Mouse (Mus musculus) heart, postnatal 0 days (tissue): Measurements from ENCODE around the gene Dnaja1. TPM values are rescaled to one million over a fixed set of nuclear protein-coding genes. Genes with fewer than 3 reads are reported as not detected.

Experiments used
- ATAC-seq: fragments of 200-750 bp; cut with Nextera tagmentation; 2 replicates; pipeline ENCODE4 v1.8.0; 2017; ENCODE audit warnings: low read depth, moderate number of reproducible peaks, moderate library complexity; ENCODE audit not compliant: insufficient read depth
- DNase-seq: peaks from one replicate; pipeline ENCODE4 v3.0.0-alpha.2; 2016; ENCODE audit warnings: low spot score
- H3K27ac ChIP-seq: fragments of 300-500 bp; sonication (generic); 2 replicates; pipeline ENCODE4 v1.5.1; 2014; ENCODE audit warnings: low read depth, mild to moderate bottlenecking
- H3K27me3 ChIP-seq: fragments of 300-500 bp; sonication (generic); 2 replicates; pipeline ENCODE4 v1.6.1; 2014; ENCODE audit warnings: low read length, mixed read lengths; ENCODE audit not compliant: control insufficient read depth, insufficient read depth
- H3K36me3 ChIP-seq: fragments of 300-500 bp; sonication (generic); replicated peaks from 2 replicates; pipeline ENCODE4 v1.6.1; 2014; ENCODE audit warnings: low read length, mixed read lengths; ENCODE audit not compliant: control insufficient read depth, insufficient read depth
- H3K4me1 ChIP-seq: fragments of 300-500 bp; sonication (generic); 2 replicates; pipeline ENCODE4 v1.6.1; 2014; ENCODE audit warnings: antibody characterized with exemption; ENCODE audit not compliant: control insufficient read depth, insufficient read depth
- H3K4me2 ChIP-seq: fragments of 300-500 bp; sonication (generic); 2 replicates; pipeline ENCODE4 v1.6.1; 2014; ENCODE audit warnings: low read depth, mild to moderate bottlenecking, low read length, moderate library complexity
- H3K4me3 ChIP-seq: fragments of 300-500 bp; sonication (generic); 2 replicates; pipeline ENCODE4 v1.5.1; 2014; ENCODE audit warnings: low read depth, low read length
- H3K9ac ChIP-seq: fragments of 300-500 bp; sonication (generic); replicated peaks from 2 replicates; pipeline ENCODE4 v1.6.1; 2014; ENCODE audit warnings: low read depth, low read length, mixed read lengths
- H3K9me3 ChIP-seq: fragments of 300-500 bp; sonication (generic); replicated peaks from 2 replicates; pipeline ENCODE4 v1.6.1; 2016; ENCODE audit warnings: low read length; ENCODE audit not compliant: control insufficient read depth
- CTCF ChIP-seq: IDR thresholded peaks from 2 replicates; pipeline ENCODE4 v1.5.1; 2016; ENCODE audit warnings: antibody characterized with exemption, control low read depth, low read depth
- EP300 ChIP-seq: IDR thresholded peaks from 2 replicates; pipeline ENCODE4 v1.6.1; 2016; ENCODE audit warnings: antibody characterized with exemption, low read depth
- WGBS: fragments of 180-500 bp; shearing (Covaris S2); extraction: QIAGEN DNeasy Blood & Tissue Kit; methylation state at CpG from one replicate; pipeline ENCODE4 v1.1.7; 2014; 5-methylcytosine and 5-hydroxymethylcytosine counted together
- polyA plus RNA-seq: library from polyadenylated mRNA; unstranded; fragments of >200 nt; fragmentation: Nextera tagmentation; extraction: Ambion mirVana; gene quantifications from 2 replicates; pipeline ENCODE4 v1.2.1, GENCODE M21; 2015
- total RNA-seq: library from RNA; depleted of rRNA; stranded (reverse); fragments of >200 nt; gene quantifications from 2 replicates; pipeline ENCODE4 v1.2.3, GENCODE M21; 2014; ENCODE audit warnings: low replicate concordance; rRNA removed

Dnaja1 gene
- 20.9 and 27.7 TPM in 2 replicates for total RNA-seq
- polyA plus RNA-seq, result 200 and 206 TPM in 2 replicates

DNA sequence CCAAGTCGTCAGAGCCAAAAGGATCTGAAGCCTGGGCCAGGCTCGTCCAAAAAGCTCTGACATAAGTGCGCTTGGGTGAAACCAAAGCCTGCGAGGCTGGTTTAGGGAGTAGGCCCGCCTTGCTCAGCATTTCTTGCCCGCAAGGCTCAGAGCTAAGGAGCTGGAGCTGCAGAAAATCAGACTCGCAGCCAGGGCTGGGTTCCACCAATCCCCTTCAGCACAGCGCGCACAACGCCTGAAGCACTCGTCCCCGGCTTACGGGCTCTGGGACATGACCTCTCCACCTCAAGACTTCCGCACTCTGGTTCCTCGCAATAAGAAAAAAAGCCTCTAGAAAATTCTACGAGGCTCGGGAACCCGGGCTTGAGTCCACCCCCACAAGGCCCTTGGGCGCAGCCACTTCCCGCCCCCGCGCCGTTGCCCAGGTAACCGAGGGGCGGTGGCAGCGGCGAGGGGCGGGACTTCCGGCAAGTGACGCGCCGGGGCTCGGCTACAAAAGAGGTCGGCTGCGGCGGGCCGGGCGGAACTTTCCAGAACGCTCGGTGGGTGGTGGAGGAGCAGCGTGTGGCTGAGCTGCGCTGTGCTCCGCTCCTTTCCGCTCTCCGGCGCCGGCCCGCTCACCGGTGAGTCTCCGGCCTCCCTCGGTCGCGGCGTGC is at the start of gene Dnaja1:
Gene Dnaja1 (plus strand): TSS at position 140 of the 656 bp plus-strand sequence.
- Histone ChIP-seq H3K4me2 (peak within 1 kb of the TSS; percentile 76), H3K27ac (peak within 1 kb of the TSS; percentile 99), H3K27me3 (no peaks in the 10 kb centered on the region), H3K9ac (peak within 1 kb of the TSS; percentile 96), H3K9me3 (no peaks in the 10 kb centered on the region), H3K4me3 (peak within 1 kb of the TSS; percentile 90), H3K36me3 (peaks cover 22% of the 10 kb centered on the region), H3K4me1 (peaks cover 24% of the 10 kb centered on the region)
- DNase-seq (peak; percentile 91), ATAC-seq (peak; percentile 94)
- under 1% methylated on average over 54 of the region's 54 CpGs for WGBS
- TF ChIP-seq CTCF (no peak), EP300 (peak; percentile 61)

DNA sequence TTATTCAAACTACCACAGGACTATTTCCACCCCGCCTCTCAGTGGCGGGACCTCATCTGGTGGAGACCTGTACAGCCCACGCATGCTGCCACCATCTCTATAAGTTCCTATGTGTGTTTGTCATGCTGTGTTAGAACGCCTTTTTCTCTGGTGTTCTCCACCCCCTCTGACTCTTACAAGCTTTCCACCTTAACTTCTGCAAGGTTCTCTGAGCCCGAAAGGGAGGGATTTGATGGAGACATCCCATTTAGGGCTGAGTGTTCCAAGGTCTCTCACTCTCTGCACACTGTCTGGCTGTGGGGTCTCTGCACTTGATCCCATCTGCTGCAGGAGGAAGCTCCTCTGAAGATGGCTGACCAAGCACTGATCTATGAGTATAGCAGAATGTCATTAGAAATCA is 48.4 kb upstream of the Dnaja1 start:
- 92% methylated on average over 5 of the region's 5 CpGs for WGBS
- Histone ChIP-seq H3K4me1 (no peaks in the 10 kb centered on the region), H3K27ac (no peak overlapping the region)

GRCm38 (mm10) chr4:40676338-40676737 is 45.6 kb upstream of the Dnaja1 start:
- Histone ChIP-seq H3K4me2 (no peak overlapping the region), H3K27me3 (no peaks in the 10 kb centered on the region), H3K4me3 (no peak overlapping the region), H3K9ac (no peak overlapping the region), H3K4me1 (no peaks in the 10 kb centered on the region), H3K9me3 (no peaks in the 10 kb centered on the region), H3K27ac (no peak overlapping the region), H3K36me3 (no peaks in the 10 kb centered on the region)
- no peak for TF ChIP-seq EP300
- no peak for TF ChIP-seq CTCF
- no peak for ATAC-seq
- WGBS, result 28% methylated on average over 14 of the region's 14 CpGs
- no peak for DNase-seq

More for the DNA sequence above, 48.4 kb upstream of the Dnaja1 start:
- Histone ChIP-seq H3K9ac (no peak overlapping the region), H3K4me2 (no peak overlapping the region), H3K27me3 (no peaks in the 10 kb centered on the region), H3K4me3 (no peak overlapping the region), H3K9me3 (no peaks in the 10 kb centered on the region), H3K36me3 (no peaks in the 10 kb centered on the region)
- TF ChIP-seq CTCF (no peak), EP300 (no peak)
- DNase-seq (no peak), ATAC-seq (no peak)

GRCm38 (mm10) chr4:40677132-40677531 is 44.8 kb upstream of the Dnaja1 start:
- peak; percentile 17 for DNase-seq
- TF ChIP-seq CTCF (peak; percentile 60), EP300 (no peak)
- Histone ChIP-seq H3K4me3 (no peak overlapping the region), H3K27me3 (no peaks in the 10 kb centered on the region), H3K9me3 (no peaks in the 10 kb centered on the region), H3K4me2 (no peak overlapping the region), H3K36me3 (no peaks in the 10 kb centered on the region), H3K9ac (no peak overlapping the region), H3K4me1 (no peaks in the 10 kb centered on the region), H3K27ac (no peak overlapping the region)
- peak; percentile 70 for ATAC-seq
- WGBS, result 18% methylated on average over 5 of the region's 5 CpGs

DNA sequence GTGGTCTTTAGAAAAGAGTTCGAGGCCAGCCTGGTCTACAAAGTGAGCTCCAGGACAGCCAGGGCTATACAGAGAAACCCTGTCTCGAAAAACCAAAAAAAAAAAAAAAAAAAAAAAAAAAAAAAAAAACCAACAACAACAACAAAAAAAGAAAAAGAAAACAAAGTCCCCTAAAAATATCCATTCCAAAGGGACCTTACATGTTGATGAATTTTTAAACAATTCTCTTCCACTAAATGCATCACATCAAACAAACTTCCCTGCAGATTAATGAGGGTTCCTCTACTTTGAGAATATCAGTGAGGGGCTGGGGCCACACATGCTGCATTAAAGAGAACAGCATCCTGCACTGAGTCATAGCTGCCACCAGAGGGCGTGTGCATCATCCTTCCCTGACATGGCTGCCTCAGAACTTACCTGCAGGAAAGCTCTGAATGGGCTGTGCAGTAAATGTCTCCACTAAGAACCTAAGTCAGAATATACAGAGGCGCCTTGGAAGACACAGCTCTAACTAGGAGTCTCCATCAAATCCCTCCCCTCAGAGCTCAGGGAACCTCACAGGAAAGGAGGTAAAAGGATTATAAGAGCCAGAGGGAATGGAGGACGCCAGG is 41.6 kb upstream of the Dnaja1 start:
- WGBS, result 53% methylated on average over 5 of the region's 5 CpGs
- no peaks in the 10 kb centered on the region for H3K9me3 ChIP-seq
- H3K4me3 ChIP-seq, result no peak overlapping the region
- no peak overlapping the region for H3K9ac ChIP-seq
- DNase-seq, result peak; percentile 36
- no peak for TF ChIP-seq EP300
- TF ChIP-seq CTCF, result peak; percentile 67
- no peak overlapping the region for H3K27ac ChIP-seq
- no peak overlapping the region for H3K4me2 ChIP-seq
- ATAC-seq, result no peak
- H3K36me3 ChIP-seq, result no peaks in the 10 kb centered on the region
- H3K4me1 ChIP-seq, result no peaks in the 10 kb centered on the region
- H3K27me3 ChIP-seq, result no peaks in the 10 kb centered on the region

GRCm38 (mm10) chr4:40681908-40682307 is 40.0 kb upstream of the Dnaja1 start:
- no peaks in the 10 kb centered on the region for H3K4me1 ChIP-seq
- peaks cover 12% of the 10 kb centered on the region for H3K36me3 ChIP-seq
- no peak overlapping the region for H3K27ac ChIP-seq
- DNase-seq, result peak; percentile 29
- no peak overlapping the region for H3K4me2 ChIP-seq
- no peak for TF ChIP-seq EP300
- TF ChIP-seq CTCF, result peak; percentile 59
- ATAC-seq, result no peak
- H3K9me3 ChIP-seq, result no peaks in the 10 kb centered on the region
- 21% methylated on average over 3 of the region's 3 CpGs for WGBS
- H3K9ac ChIP-seq, result no peak overlapping the region
- no peak overlapping the region for H3K4me3 ChIP-seq
- H3K27me3 ChIP-seq, result no peaks in the 10 kb centered on the region
